Mouse (Mus musculus) neural tube, embryonic 11.5 days (tissue): ENCODE results near the gene Zfp839. TPM values are rescaled to one million over a fixed set of nuclear protein-coding genes. Genes with fewer than 3 reads are reported as not detected.

ENCODE experiments used
- ATAC-seq: fragments of 200-750 bp; cut with Nextera tagmentation; 2 replicates; pipeline ENCODE4 v1.8.0; 2017; ENCODE audit warnings: moderate number of reproducible peaks, mild to moderate bottlenecking, moderate TSS enrichment, moderate library complexity; ENCODE audit not compliant: insufficient read depth, low FRiP score, low TSS enrichment
- DNase-seq: peaks from one replicate; pipeline ENCODE4 v3.0.0-alpha.2; 2015; ENCODE audit warnings: low spot score
- H3K27ac ChIP-seq: fragments of 300-500 bp; sonication (generic); 2 replicates; pipeline ENCODE4 v1.5.1; 2014; ENCODE audit warnings: low read depth, mild to moderate bottlenecking, low read length
- H3K27me3 ChIP-seq: fragments of 300-500 bp; sonication (generic); 2 replicates; pipeline ENCODE4 v1.6.1; 2014; ENCODE audit warnings: mild to moderate bottlenecking, low read length, mixed read lengths; ENCODE audit not compliant: control insufficient read depth, insufficient read depth
- H3K36me3 ChIP-seq: fragments of 300-500 bp; sonication (generic); 2 replicates; pipeline ENCODE4 v1.6.1; 2014; ENCODE audit warnings: mild to moderate bottlenecking, low read length, moderate library complexity, mixed read lengths; ENCODE audit not compliant: control insufficient read depth, insufficient read depth
- H3K4me1 ChIP-seq: fragments of 300-500 bp; sonication (generic); 2 replicates; pipeline ENCODE4 v1.6.1; 2014; ENCODE audit warnings: low read length, mixed read lengths; ENCODE audit not compliant: control insufficient read depth, insufficient read depth
- H3K4me2 ChIP-seq: fragments of 300-500 bp; sonication (generic); 2 replicates; pipeline ENCODE4 v1.6.1; 2014; ENCODE audit warnings: low read depth, mild to moderate bottlenecking, moderate library complexity
- H3K4me3 ChIP-seq: fragments of 300-500 bp; sonication (generic); 2 replicates; pipeline ENCODE4 v1.5.1; 2014; ENCODE audit warnings: low read depth, low read length
- H3K9ac ChIP-seq: fragments of 300-500 bp; sonication (generic); 2 replicates; pipeline ENCODE4 v1.6.1; 2014; ENCODE audit warnings: mild to moderate bottlenecking, low read length
- H3K9me3 ChIP-seq: fragments of 300-500 bp; sonication (generic); 2 replicates; pipeline ENCODE4 v1.6.1; 2016; ENCODE audit warnings: low read length; ENCODE audit not compliant: control insufficient read depth
- WGBS: fragments of 180-500 bp; shearing (Covaris S2); extraction: QIAGEN DNeasy Blood & Tissue Kit; methylation state at CpG from one replicate; pipeline ENCODE4 v1.1.7; 2014; 5-methylcytosine and 5-hydroxymethylcytosine counted together
- polyA plus RNA-seq: library from polyadenylated mRNA; unstranded; fragments of >200 nt; fragmentation: Nextera tagmentation; extraction: Ambion mirVana; gene quantifications from 2 replicates; pipeline ENCODE4 v1.2.1, GENCODE M21; 2014

Gene Zfp839
- polyA plus RNA-seq, 1 experiment from 2014 or later: 3.7 TPM

GRCm38 (mm10) chr12:110915761-110916160 is 65.7 kb downstream of the Zfp839 start:
- H3K4me3 ChIP-seq: no peak overlapping the region
- WGBS: 88% methylated on average over 9 of the region's 9 CpGs
- ATAC-seq (no peak), DNase-seq (no peak)
- H3K27ac ChIP-seq: no peak overlapping the region
- H3K36me3 ChIP-seq: no peaks in the 10 kb centered on the region; the same call in 1 of the 2 replicates
- H3K27me3 ChIP-seq: no peaks in the 10 kb centered on the region
- H3K4me2 ChIP-seq: no peak overlapping the region
- no peak overlapping the region for H3K9ac ChIP-seq
- H3K9me3 ChIP-seq: no peaks in the 10 kb centered on the region
- H3K4me1 ChIP-seq: no peaks in the 10 kb centered on the region

Other genes with a start within 250 kb of the Zfp839 start
- gene Dync1h1, start 248.8 kb upstream of the Zfp839 start, polyA plus RNA-seq: 88.0 and 101 TPM in 2 replicates
- not detected in 2 replicates for gene 1700001K19Rik, start 167.6 kb upstream of the Zfp839 start, polyA plus RNA-seq
- 1,365 and 1,445 TPM in 2 replicates for gene Hsp90aa1, start 147.5 kb upstream of the Zfp839 start, polyA plus RNA-seq
- 23.6 and 26.2 TPM in 2 replicates for gene Wdr20, start 112.3 kb upstream of the Zfp839 start, polyA plus RNA-seq
- 9.0 and 11.3 TPM in 2 replicates for gene Mok, start 9.3 kb upstream of the Zfp839 start, polyA plus RNA-seq
- gene Cinp, start 38.9 kb downstream of the Zfp839 start, polyA plus RNA-seq: 76.2 and 85.3 TPM in 2 replicates
- 5.5 and 6.1 TPM in 2 replicates for gene Tecpr2, start 39.0 kb downstream of the Zfp839 start, polyA plus RNA-seq
- 9.6 and 12.1 TPM in 2 replicates for gene Ankrd9, start 128.8 kb downstream of the Zfp839 start, polyA plus RNA-seq
- gene Rcor1, start 189.1 kb downstream of the Zfp839 start, polyA plus RNA-seq: 15.3 and 16.1 TPM in 2 replicates